In the genomic region with DNA sequence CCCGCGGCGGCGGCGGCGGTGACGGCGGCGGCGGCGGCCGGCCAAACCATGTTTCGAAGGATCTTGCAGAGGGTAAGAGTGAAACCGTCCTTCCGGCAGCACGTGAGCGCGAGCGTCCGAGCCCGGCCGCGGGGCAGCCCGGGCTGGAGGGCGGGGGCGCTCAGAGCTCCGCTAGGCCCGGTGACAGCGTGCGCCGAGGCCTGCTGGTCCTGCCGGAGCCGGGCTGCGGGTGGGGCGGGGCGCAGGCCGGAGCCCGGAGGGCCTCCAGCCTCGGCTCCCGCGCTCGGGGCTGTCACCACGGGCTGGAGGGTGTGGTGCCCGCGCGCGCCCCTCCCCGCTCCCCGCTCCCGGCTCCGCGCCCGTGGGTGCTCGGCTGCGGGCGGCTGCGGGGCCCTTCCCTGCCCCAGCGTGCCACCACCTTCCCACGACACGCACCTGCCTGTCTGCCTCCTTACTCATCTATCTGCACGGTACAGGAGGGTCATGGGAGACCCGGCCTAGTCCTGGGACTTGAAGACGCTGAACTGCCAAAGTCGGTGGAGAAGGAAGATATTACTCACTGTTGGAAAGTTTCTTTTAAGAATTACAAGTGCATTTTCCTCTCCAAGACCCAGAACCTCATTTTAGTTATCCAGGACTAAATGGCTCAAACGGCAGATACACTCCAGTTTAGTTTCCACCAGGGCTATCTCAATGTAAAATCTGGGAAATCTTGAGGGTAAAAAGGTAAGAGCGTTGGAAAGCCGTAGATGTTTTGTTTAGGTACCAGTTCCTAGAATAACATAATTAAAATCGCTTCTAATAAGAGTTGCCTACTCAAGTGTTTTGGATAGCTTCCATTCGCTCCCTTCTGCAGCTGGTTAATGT, we compare ENCODE assay signal across 8 mouse cellular contexts. TPM values are rescaled to one million over a fixed set of nuclear protein-coding genes. Genes with fewer than 3 reads are reported as not detected.
DNase-seq lines count a peak whose midpoint lies in the region; ATAC-seq and TF ChIP-seq lines count a peak whose summit lies in the region.

No protein-coding gene starts in this region.

- no peaks in the 10 kb centered on the region for H3K36me3 ChIP-seq in testis, adult 2 months (ENCODE audit: control insufficient read depth, insufficient read depth, low read length)
- no peaks in the 10 kb centered on the region for H3K36me3 ChIP-seq in forebrain, embryonic 12.5 days (replicated peaks)
- H3K36me3 ChIP-seq in neural tube, embryonic 15.5 days: no peaks in the 10 kb centered on the region

- peak overlapping the region; percentile 82 for H3K4me3 ChIP-seq in testis, adult 2 months (ENCODE audit: control insufficient read depth, low read depth, low read length)
- H3K4me3 ChIP-seq in forebrain, embryonic 12.5 days (replicated peaks): peak overlapping the region; percentile 83
- H3K4me3 ChIP-seq in neural tube, embryonic 15.5 days (replicated peaks): peak overlapping the region; percentile 88

- peak; percentile 48 for DNase-seq in cerebellum, adult 9-10 months
- no peak for DNase-seq in cerebellum, postnatal 36 days
- DNase-seq in testis, postnatal 10 days (ENCODE audit: low spot score): no peak
- DNase-seq in liver: peak; percentile 85
- no peak for DNase-seq in cerebellum, postnatal 10 days

- H3K4me1 ChIP-seq in testis, adult 2 months (ENCODE audit: control insufficient read depth, insufficient read depth, low read length): peaks cover 7% of the 10 kb centered on the region; the same call in 1 of the 2 replicates
- peaks cover 18% of the 10 kb centered on the region for H3K4me1 ChIP-seq in forebrain, embryonic 12.5 days
- peaks cover 26% of the 10 kb centered on the region for H3K4me1 ChIP-seq in neural tube, embryonic 15.5 days

- no peak for TF ChIP-seq CTCF in testis, adult 2 months (IDR thresholded peaks at IDR 0.05; ENCODE audit: control insufficient read depth, insufficient read depth, insufficient replicate concordance, low read depth, low read length)

- H3K27ac ChIP-seq in testis, adult 2 months (ENCODE audit: control insufficient read depth, insufficient read depth, low read depth, low read length): peak overlapping the region; percentile 80
- H3K27ac ChIP-seq in forebrain, embryonic 12.5 days: peak overlapping the region; percentile 84
- peak overlapping the region; percentile 94 for H3K27ac ChIP-seq in neural tube, embryonic 15.5 days (replicated peaks)

- TF ChIP-seq POLR2A in testis, adult 2 months (IDR thresholded peaks at IDR 0.05; ENCODE audit: control insufficient read depth, low read depth, low read length): no peak

- H3K27me3 ChIP-seq in testis, adult 2 months (ENCODE audit: control insufficient read depth, insufficient read depth, low read length): no peaks in the 10 kb centered on the region
- no peaks in the 10 kb centered on the region for H3K27me3 ChIP-seq in forebrain, embryonic 12.5 days
- H3K27me3 ChIP-seq in neural tube, embryonic 15.5 days (replicated peaks): no peaks in the 10 kb centered on the region

- H3K9ac ChIP-seq in forebrain, embryonic 12.5 days: peak overlapping the region; percentile 77
- H3K9ac ChIP-seq in neural tube, embryonic 15.5 days (replicated peaks): peak overlapping the region; percentile 94

- H3K4me2 ChIP-seq in forebrain, embryonic 12.5 days: peak overlapping the region; percentile 89
- H3K4me2 ChIP-seq in neural tube, embryonic 15.5 days: peak overlapping the region; percentile 73

- WGBS in forebrain, embryonic 12.5 days: 8% methylated on average over 42 of the region's 69 CpGs
- 5% methylated on average over 60 of the region's 69 CpGs for WGBS in neural tube, embryonic 15.5 days

- no peaks in the 10 kb centered on the region for H3K9me3 ChIP-seq in forebrain, embryonic 12.5 days
- no peaks in the 10 kb centered on the region for H3K9me3 ChIP-seq in neural tube, embryonic 15.5 days (replicated peaks)

- peak; percentile 86 for ATAC-seq in forebrain, embryonic 12.5 days (ENCODE audit: low FRiP score)
- ATAC-seq in neural tube, embryonic 15.5 days (ENCODE audit: low FRiP score): peak; percentile 81

RNA-seq across cellular contexts. Expression of gene Eea1, which starts 0.7 kb away (rescaled TPM):
- 2.3 and 2.6 TPM in 2 replicates for polyA plus RNA-seq in testis, adult 2 months (2012; rRNA removed)
- 15.7 and 16.5 TPM in 2 replicates for polyA plus RNA-seq in forebrain, embryonic 12.5 days (2016; fragmentation: Nextera tagmentation; extraction: Ambion mirVana)
- polyA plus RNA-seq in neural tube, embryonic 15.5 days (2015; fragmentation: Nextera tagmentation; extraction: Ambion mirVana): 24.9 and 25.6 TPM in 2 replicates

Comparison
In these comparisons a context has a peak if more than half of its experiments do, and no peak if none do; other contexts are left out.
1. DNase-seq: peak in cerebellum, adult 9-10 months (single experiment) and liver (single experiment); none in cerebellum, postnatal 36 days (0 of 2), testis, postnatal 10 days (single experiment) and cerebellum, postnatal 10 days (0 of 2).
2. Peak in every context shown above with its lines, with median percentiles within 50 percentile points of each other: H3K27ac ChIP-seq and H3K4me3 ChIP-seq.